Mouse (Mus musculus) kidney, adult 2 months (tissue): ENCODE measurements at regions not wholly inside any gene's neighbourhood (a gene's known extent, or its start where the extent isn't known, plus 50 kb on each side); places are given as distances from the start of the nearest gene placed in this dataset.

Experiments
- CTCF ChIP-seq: fragments of 200-500 bp; conservative IDR thresholded peaks from 2 replicates; pipeline ENCODE4 v1.5.1; 2011; ENCODE audit warnings: low read depth, mild to moderate bottlenecking, control low read depth, low read length, moderate library complexity, mixed read lengths; ENCODE audit not compliant: insufficient read depth, insufficient read length
- POLR2A ChIP-seq: fragments of 200-500 bp; IDR thresholded peaks from one replicate; pipeline ENCODE4 v1.6.1; 2011; ENCODE audit warnings: low read depth, low read length, control low read depth

GRCm38 (mm10) chr1:55900033-55900432, 494.3 kb downstream of the Plcl1 start:
- TF ChIP-seq POLR2A (no peak), CTCF (no peak)
